Mouse (Mus musculus): Measurements from ENCODE around the gene Gcsh.

The Gcsh gene

DNA sequence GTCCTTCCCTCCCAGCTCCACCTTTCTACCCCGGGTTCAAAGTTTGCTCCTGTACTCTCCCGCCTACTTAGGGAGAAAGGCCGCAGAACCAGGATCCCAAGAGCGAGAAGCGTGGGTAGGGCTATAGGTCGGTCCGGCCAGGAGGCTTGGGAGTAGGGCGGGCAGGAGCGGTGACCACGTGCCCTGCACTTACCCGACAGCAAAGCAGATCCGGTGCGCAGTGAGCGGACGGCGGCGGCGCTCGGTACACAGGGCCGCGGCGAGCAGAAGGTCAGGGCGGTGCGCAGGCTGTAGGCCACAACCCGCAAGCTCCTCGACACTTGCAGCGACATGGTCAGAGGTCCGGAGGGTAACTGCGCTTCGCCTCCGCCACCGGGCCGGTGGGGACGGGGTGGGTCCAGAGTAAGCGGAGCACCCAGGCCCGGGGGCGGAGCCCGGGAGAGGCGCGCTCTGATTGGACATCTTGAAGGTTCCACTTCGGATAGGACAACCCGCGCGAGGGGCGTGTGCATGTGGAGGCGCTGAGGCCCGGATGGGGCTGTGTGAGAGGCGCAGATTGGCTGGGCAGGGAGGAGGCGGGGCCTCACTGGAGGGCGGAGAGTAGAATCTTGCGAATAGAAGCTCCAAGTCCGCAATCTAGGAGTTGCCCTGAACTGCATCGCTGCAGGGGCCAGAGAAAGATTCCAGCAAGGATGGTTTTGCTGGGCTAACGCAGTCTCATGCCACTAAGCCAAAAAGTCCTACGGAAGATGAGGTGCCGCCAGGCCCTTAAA, at the start of gene Gcsh:
TSS of gene Gcsh (minus strand) at position 443 of the 773 bp plus-strand sequence.
- DNase-seq (ENCODE audit: low spot score) = peak; percentile 98

DNA sequence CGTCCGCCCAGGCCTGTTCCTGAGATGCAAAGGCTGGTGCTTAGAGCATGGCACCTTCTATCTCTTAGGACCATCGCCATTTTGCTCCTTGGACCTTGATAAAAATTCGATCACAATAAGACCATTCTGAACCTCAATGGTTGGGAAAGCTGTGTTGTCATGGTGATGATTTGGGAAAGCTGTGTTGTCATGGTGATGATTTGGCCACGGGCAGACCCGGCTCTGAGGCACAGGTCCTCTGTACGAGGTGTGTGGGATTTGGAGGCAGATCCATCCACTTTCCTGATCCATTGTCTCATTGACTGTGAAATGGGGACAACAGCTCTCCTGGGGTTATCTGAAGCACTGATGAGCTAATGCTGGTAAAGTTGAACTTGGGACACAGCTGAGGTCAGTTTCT, 46.5 kb upstream of the Gcsh start:
- DNase-seq (ENCODE audit: low spot score) = no peak

GRCm38 (mm10) chr8:117037374-117037935, 44.1 kb upstream of the Gcsh start:
- no peak for DNase-seq (ENCODE audit: low spot score)

- DNase-seq (ENCODE audit: low spot score) = no peak
Observed at GRCm38 (mm10) chr8:117033393-117033792, 40.1 kb upstream of the Gcsh start.

DNA sequence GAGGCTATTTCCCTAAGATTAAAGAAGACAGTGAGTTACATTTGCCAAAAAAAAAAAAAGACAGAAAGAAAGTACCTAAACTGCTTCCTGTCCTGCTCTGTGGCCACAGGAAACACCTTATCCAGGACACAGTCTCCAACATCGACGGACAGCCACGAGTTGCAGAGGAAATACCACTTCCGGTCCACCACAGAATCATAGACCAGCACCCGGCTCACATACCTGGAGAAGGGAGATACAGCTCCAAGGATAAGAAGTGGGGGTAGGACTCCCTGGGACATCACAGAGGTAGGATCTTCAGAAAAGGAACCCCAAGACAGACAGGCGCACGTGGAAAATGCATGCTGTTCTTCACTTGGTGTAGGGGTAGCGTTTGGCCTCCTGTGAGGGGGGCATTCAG, 39.3 kb upstream of the Gcsh start:
- DNase-seq (ENCODE audit: low spot score) = no peak

DNA sequence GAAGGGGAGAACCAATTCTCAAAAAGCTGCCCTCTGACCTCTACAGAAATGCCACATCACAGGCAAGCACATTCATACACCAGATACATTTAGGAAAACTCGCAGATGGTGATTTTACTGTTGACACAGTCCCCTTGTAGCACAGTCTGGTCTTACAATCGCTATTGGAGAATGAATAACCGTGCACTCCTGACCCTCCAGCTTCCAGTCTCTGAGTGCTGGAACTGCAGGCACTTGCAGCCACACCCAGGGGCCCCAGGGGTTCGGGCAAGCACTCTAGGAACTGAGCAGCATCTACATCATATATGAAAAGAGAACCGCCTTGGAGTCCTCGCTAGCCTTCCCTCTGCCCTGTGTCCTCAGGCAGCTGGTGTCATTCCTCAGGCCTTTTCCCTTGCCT, 38.1 kb upstream of the Gcsh start:
- no peak for DNase-seq (ENCODE audit: low spot score)

- no peak for DNase-seq (ENCODE audit: low spot score)
Observed at GRCm38 (mm10) chr8:117028686-117029085, 35.3 kb upstream of the Gcsh start.

DNA sequence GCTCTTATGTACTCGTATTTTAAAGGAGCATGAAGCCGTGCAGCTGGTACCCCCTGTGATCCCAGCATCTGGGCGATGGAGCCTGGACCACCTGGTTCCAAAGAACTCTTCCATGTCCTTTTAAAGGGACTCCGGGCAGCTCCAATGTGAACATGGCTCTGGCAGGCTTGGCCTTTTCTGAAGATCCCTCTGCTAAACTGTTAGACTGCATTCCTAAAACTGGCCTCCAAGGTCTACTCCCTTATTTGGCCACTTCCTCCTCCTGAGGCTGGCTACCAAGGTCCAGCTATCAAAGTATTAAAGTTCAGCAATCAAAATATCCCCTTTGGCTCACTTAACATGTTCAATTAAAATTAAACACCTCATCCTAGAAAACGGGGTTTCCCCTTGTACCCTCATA, 34.3 kb upstream of the Gcsh start:
- DNase-seq (ENCODE audit: low spot score) = no peak

DNA sequence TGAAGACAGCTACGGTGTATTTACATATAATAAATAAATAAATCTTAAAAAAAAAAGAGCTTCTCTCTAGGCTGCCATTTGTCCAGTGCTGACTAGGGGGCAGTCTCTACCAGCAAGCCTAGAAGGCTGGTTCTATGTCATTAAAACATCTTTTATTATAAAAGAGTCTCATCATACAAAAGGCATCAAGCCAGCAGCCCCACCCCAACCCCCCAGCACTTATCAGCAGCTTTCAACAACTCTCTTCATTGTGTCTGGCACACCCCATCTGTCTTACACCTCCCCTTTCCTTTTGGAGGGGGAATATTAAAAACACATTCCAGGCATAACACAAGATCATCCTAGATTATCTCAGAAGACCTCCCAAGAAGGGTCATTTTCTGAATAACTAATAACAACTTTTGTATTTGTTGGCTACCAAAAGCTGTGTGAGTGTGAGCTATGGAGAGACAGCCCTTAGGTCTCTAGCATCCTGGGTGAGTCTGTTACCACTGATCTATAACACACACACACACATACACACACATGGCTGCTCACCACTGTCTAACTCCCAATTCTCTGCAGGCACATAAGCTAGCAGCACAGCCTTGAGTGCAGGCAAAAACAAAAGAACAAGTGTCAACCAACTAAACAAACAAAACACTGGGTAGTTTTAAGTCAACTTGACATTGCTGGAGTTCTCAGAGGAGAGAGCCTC, 29.1 kb upstream of the Gcsh start:
- no peak for DNase-seq (ENCODE audit: low spot score)

GRCm38 (mm10) chr8:117019323-117020275, 26.3 kb upstream of the Gcsh start:
- no peak for DNase-seq (ENCODE audit: low spot score)

- no peak for DNase-seq (ENCODE audit: low spot score)
Observed at GRCm38 (mm10) chr8:117017896-117018295, 24.6 kb upstream of the Gcsh start.

GRCm38 (mm10) chr8:117017006-117017405, 23.7 kb upstream of the Gcsh start:
- DNase-seq (ENCODE audit: low spot score) = no peak

DNA sequence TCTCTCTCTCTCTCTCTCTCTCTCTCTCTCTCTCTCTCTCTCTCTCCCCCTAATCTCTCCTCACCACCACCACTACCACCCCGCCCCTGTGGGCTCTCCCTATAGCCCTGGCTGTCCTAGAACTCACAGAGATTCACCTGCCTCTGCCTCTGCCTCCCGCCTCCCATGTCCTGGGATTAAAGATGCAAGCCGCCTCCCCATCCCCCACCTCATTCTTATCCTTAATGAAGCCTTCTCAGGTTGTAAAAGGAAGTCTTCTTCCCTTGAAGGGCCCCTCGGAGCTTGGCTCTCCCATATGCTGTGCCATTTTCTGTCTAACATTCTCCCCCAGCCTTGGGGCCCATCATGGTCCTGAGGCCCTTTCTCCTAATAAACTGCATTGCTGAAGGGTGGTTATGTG, 22.3 kb upstream of the Gcsh start:
- no peak for DNase-seq (ENCODE audit: low spot score)

- no peak for DNase-seq (ENCODE audit: low spot score)
Observed at GRCm38 (mm10) chr8:117011366-117011765, 18.0 kb upstream of the Gcsh start.

DNA sequence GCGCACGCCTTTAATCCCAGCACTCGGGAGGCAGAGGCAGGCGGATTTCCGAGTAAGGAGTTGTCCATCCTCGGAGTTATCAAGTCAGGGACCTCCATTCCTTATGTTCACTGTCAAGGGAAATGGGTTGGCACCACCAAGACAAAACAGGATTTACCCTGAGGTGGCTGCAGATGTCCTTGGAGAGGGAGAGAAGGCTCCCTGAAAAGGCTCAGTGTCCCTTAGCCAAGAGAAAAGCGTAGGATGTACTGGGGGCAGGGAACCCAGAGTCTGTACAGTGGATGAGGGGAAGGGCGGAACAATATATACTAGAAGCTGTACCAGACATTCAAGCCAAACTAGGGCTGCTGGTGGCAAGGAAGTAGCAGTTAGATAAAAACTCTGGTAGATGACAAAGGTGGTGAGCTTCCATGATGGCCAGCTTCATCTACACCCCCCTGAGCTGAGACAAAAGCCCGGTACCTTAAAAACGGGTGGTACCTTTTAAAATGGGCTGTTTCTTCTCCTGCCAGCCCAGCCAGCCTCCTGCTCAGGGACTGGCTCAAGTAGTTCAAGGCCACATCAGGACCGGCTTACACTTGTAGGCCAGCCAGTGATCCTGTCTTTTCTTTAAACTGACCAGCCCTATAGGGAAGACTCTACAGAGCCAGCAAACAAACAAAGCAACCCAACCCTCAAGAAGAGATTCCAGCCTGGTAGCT, 829 bp upstream of the Gcsh start:
- no peak for DNase-seq (ENCODE audit: low spot score)

GRCm38 (mm10) chr8:116992176-116992971, 963 bp downstream of the Gcsh start:
- no peak for DNase-seq (ENCODE audit: low spot score)

GRCm38 (mm10) chr8:116991241-116991640, 2.1 kb downstream of the Gcsh start:
- DNase-seq (ENCODE audit: low spot score) = no peak

- DNase-seq (ENCODE audit: low spot score) = no peak
Observed at GRCm38 (mm10) chr8:116989842-116990241, 3.5 kb downstream of the Gcsh start.

GRCm38 (mm10) chr8:116980117-116980516, 13.2 kb downstream of the Gcsh start:
- no peak for DNase-seq (ENCODE audit: low spot score)

DNA sequence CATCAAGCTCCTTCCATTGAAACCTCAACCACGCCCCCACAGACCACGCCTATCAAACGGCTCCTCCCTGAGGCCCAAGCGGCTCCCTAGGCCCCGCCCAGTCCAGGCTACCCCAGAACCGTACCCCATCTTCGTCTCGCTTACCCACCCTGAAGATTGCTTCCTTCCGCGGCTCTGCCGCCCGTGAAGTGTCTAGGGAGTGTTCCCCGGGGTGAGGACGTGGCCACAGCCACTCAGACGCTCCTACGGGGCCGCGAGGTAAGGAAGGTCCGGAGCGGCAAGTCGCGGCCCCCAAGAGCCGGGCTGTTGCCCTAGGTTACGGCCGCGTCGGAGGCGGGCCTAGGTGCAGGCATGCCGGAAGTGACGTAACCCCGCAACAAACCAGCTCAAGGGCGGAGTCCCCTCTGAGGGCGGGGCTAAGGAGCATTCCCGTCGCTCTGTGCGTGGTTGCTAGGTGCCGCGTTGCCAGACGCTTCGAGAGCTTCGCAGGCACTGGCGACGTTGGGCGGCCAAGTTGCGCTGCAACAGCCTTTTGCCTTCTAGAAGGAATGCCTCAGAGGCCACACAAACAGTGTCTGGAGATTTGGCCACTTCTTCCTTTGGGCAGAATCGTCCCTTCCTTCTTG, 14.6 kb downstream of the Gcsh start, which contains the start of gene 1700030J22Rik:
TSS of gene 1700030J22Rik (minus strand) at position 329 of the 626 bp plus-strand sequence.
- DNase-seq (ENCODE audit: low spot score) = peak; percentile 90

Data from ovary, postnatal 10 days (tissue).